Mouse (Mus musculus): ENCODE data around the gene Mcrs1. TPM values are rescaled to one million over a fixed set of nuclear protein-coding genes. Genes with fewer than 3 reads are reported as not detected.

The Mcrs1 gene
- polyA plus RNA-seq (2017; shearing (Covaris generic)), result 116 TPM

DNA sequence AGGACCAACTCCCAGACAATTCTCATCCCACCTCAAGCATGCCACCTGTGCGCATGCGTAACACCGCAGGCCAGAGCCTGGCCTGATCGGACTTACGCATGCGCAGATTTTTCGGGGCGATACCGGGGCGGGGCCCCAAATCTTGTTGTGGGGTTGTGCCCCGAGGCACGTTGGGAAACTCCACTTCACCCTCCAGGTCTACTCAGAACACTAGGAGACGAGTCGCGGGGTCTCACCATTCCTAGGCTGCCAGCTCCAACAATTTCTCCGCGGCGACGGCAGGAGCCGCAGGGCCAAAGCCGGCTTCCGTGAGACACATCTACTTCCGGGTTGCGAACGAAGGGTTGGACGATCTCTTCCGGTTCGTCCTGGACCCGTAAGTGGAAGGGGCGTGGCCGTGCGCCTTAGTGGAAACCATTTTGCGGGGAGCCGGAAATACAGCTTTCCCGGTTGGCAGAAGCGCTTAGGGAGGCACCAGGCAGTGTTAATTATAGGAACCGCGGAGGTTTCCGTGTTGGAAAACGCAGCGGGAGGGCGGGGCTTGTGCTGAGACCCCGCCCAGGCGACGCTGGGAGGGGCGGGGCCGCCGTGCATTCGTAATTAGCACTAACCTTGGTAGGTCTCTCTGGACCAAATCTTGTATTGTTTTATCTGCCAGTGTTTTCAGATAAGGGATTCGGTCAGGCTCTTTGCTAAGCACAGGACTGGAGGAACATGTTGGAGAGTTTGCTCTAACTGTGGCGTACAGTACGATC, at the start of gene Mcrs1:
Gene Mcrs1 (minus strand): TSS at position 336 of the 755 bp plus-strand sequence.

DNA sequence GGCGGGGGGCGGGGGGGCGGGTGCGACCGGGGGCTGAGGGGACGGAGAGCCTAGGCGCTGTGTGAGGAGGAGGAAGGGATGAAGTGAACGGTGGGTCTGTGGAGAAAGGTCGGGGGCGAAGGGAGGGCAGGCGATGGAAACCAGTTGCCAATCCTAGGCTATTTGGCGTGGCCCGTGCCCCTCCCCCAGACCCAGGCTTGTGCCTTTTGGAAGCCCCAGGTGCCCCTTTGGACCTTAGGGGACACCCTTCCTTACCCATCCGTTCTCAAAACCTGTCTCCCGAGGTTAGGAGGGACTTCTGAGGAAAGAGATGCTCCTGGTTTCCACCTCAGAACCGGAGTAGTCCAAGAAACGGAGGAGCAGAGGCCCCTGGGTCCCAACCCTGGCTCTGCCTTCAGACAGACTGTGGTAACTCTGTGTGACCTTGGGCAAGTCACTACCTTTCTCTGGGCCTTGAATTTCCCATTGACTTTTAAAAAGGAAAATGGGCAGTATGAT, 43.8 kb upstream of the Mcrs1 start, which contains the start of gene Fam186b:
Gene Fam186b (minus strand): TSS at position 405 of the 498 bp plus-strand sequence.

DNA sequence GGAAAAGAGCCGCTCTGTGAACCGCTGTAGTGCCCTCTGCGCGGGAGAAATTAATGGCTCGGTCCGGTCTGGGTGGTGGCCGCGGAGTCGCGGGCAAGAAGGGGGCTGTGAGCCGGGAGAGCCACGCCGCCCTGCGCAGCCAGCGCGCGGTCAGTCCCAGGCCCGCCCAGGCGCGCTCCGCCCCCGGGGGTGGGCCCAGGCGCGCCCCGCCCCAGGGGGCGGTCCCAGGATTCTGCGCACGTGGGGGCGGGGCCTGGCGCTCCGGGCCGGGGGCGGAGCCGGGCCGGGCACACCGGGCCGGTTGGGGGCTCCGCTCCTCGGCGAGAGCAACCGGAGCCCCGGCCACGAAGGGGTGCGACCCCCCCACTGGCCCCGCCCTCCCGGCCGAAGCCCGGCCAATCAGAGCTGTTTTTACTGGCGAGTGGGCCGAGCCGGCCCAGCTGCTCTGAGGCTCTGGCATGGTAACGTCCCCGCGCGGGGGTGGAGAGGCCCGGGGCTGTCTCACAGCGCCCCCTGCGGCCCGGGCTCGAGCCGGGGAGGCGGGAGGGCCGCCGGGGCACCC, 43.1 kb upstream of the Mcrs1 start, which contains the start of gene Prpf40b:
Gene Prpf40b (plus strand): TSS at position 275 of the 562 bp plus-strand sequence.

DNA sequence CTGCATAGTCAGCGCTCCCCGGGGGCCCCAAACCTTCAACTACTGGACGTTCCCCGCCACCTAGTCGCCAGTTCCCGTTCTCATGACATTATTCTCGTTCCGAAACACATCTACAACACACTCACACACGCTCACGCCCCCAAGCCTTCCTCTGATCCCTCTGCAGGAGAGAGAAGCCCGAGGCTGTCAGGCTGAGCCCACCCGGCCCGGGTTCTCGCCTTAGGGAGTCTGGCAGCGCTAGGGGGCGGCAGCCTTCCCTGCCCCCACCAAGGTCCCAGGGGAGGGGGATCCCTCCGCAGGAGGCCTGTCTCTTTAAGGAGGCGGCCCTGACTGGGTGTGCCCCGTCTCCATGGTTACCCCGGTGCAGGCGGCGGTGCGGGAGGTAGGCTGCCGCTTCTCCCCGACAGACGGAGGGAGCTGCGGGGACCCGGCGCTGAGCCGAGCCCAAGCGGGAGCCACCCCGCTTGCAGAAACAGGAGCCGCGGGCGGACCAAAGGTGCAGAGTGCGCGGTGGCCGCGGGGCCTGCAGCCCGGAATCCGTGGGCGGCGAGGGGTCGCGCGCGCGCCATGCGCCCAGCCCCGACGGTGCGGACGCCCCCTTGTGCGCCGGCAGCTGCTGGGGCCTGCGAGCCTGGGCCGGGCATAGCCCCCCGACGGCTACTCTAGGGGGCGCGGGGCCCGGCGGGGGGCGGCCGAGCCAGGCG, 27.4 kb downstream of the Mcrs1 start, which contains the start of gene Kcnh3:
Gene Kcnh3 (plus strand): TSS at position 654 of the 704 bp plus-strand sequence.

Other genes with a start within 250 kb of the Mcrs1 start
- gene Tuba1c, start 222.1 kb downstream of the Mcrs1 start, polyA plus RNA-seq (2017; shearing (Covaris generic)), result 69.2 TPM
- gene Prph, start 196.8 kb downstream of the Mcrs1 start, polyA plus RNA-seq (2017; shearing (Covaris generic)), result not detected
- 1.5 TPM for gene Troap, start 177.4 kb downstream of the Mcrs1 start, polyA plus RNA-seq (2017; shearing (Covaris generic))
- gene C1ql4, start 164.1 kb downstream of the Mcrs1 start, polyA plus RNA-seq (2017; shearing (Covaris generic)), result not detected
- not detected for gene Dnajc22, start 158.8 kb downstream of the Mcrs1 start, polyA plus RNA-seq (2017; shearing (Covaris generic))
- not detected for gene Spats2, start 126.0 kb downstream of the Mcrs1 start, polyA plus RNA-seq (2017; shearing (Covaris generic))
- gene Kcnh3, start 27.1 kb downstream of the Mcrs1 start, polyA plus RNA-seq (2017; shearing (Covaris generic)), result 1.4 TPM
- 16.6 TPM for gene Prpf40b, start 43.1 kb upstream of the Mcrs1 start, polyA plus RNA-seq (2017; shearing (Covaris generic))
- 0.27 TPM for gene Fam186b, start 43.9 kb upstream of the Mcrs1 start, polyA plus RNA-seq (2017; shearing (Covaris generic))
- gene Fmnl3, start 118.5 kb upstream of the Mcrs1 start, polyA plus RNA-seq (2017; shearing (Covaris generic)), result 32.9 TPM
- 154 TPM for gene Tmbim6, start 140.9 kb upstream of the Mcrs1 start, polyA plus RNA-seq (2017; shearing (Covaris generic))
- gene Nckap5l, start 205.8 kb upstream of the Mcrs1 start, polyA plus RNA-seq (2017; shearing (Covaris generic)), result 13.5 TPM
- gene Bcdin3d, start 222.8 kb upstream of the Mcrs1 start, polyA plus RNA-seq (2017; shearing (Covaris generic)), result 30.3 TPM

Measured in inflammation-experienced regulatory T-cells, adult 16 weeks (primary cell).